Mouse (Mus musculus) midbrain, embryonic 11.5 days (tissue): ENCODE results near the gene Ipo13. TPM values are rescaled to one million over a fixed set of nuclear protein-coding genes. Genes with fewer than 3 reads are reported as not detected.
A peak's percentile ranks its signal among the peaks of the same experiment; 100 is the strongest.

Source experiments
- ATAC-seq: fragments of 200-750 bp; cut with Nextera tagmentation; 2 replicates; pipeline ENCODE4 v1.8.0; 2017; ENCODE audit warnings: moderate TSS enrichment, moderate library complexity; ENCODE audit not compliant: low FRiP score
- DNase-seq: peaks from one replicate; pipeline ENCODE4 v3.0.0; 2015; ENCODE audit warnings: low spot score; ENCODE audit errors: missing footprints
- H3K27ac ChIP-seq: fragments of 300-500 bp; sonication (generic); 2 replicates; pipeline ENCODE4 v1.5.1; 2014; ENCODE audit warnings: low read depth, low read length
- H3K27me3 ChIP-seq: fragments of 300-500 bp; sonication (generic); 2 replicates; pipeline ENCODE4 v1.6.1; 2014; ENCODE audit warnings: mild to moderate bottlenecking, low read length, moderate library complexity, mixed read lengths; ENCODE audit not compliant: control insufficient read depth, insufficient read depth
- H3K36me3 ChIP-seq: fragments of 300-500 bp; sonication (generic); 2 replicates; pipeline ENCODE4 v1.6.1; 2014; ENCODE audit warnings: mild to moderate bottlenecking, low read length, moderate library complexity, mixed read lengths; ENCODE audit not compliant: control insufficient read depth, insufficient read depth
- H3K4me1 ChIP-seq: fragments of 300-500 bp; sonication (generic); 2 replicates; pipeline ENCODE4 v1.6.1; 2014; ENCODE audit warnings: low read length; ENCODE audit not compliant: control insufficient read depth, insufficient read depth
- H3K4me2 ChIP-seq: fragments of 300-500 bp; sonication (generic); 2 replicates; pipeline ENCODE4 v1.6.1; 2014; ENCODE audit warnings: mild to moderate bottlenecking, moderate library complexity
- H3K4me3 ChIP-seq: fragments of 300-500 bp; sonication (generic); 2 replicates; pipeline ENCODE4 v1.5.1; 2014; ENCODE audit warnings: low read depth, low read length
- H3K9ac ChIP-seq: fragments of 300-500 bp; sonication (generic); 2 replicates; pipeline ENCODE4 v1.6.1; 2014; ENCODE audit warnings: low read length
- H3K9me3 ChIP-seq: fragments of 300-500 bp; sonication (generic); 2 replicates; pipeline ENCODE4 v1.6.1; 2016; ENCODE audit warnings: low read length; ENCODE audit not compliant: control insufficient read depth
- WGBS: fragments of 180-500 bp; shearing (Covaris S2); extraction: QIAGEN DNeasy Blood & Tissue Kit; methylation state at CpG from one replicate; pipeline ENCODE4 v1.1.7; 2014; 5-methylcytosine and 5-hydroxymethylcytosine counted together
- polyA plus RNA-seq: library from polyadenylated mRNA; unstranded; fragments of >200 nt; fragmentation: Nextera tagmentation; extraction: Ambion mirVana; gene quantifications from 2 replicates; pipeline ENCODE4 v1.2.1, GENCODE M21; 2014

The Ipo13 gene
- polyA plus RNA-seq, 1 experiment from 2014 or later = 54.7 TPM

DNA sequence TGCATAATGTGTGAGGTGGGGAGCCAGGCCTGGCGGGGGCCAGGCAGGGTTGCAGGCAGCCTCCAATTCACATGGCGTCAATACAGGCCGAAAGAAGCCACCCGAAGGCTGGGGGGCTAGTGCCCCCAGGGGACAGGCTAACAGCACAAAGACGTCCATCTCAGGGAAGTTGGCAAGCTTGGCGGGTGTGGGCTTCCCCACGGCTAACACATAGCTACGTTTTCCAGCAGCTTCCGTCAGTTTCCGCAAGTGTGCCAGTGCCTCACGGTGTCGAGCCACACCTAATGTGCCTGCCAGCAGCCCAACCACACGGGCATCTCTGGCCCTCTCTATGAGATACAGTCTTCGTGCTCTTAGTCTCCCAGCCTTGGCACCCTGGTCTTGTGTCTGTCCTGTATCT, 24.8 kb downstream of the Ipo13 start:
- no peak for ATAC-seq
- no peaks in the 10 kb centered on the region for H3K27me3 ChIP-seq
- H3K9ac ChIP-seq = no peak overlapping the region
- no peak overlapping the region for H3K27ac ChIP-seq
- no peak overlapping the region for H3K4me3 ChIP-seq
- H3K36me3 ChIP-seq = peaks cover 3% of the 10 kb centered on the region; the same call in 1 of the 2 replicates
- no peak overlapping the region for H3K4me2 ChIP-seq
- peaks cover 20% of the 10 kb centered on the region for H3K4me1 ChIP-seq
- DNase-seq = no peak
- H3K9me3 ChIP-seq = no peaks in the 10 kb centered on the region
- 93% methylated on average over 14 of the region's 14 CpGs for WGBS

DNA sequence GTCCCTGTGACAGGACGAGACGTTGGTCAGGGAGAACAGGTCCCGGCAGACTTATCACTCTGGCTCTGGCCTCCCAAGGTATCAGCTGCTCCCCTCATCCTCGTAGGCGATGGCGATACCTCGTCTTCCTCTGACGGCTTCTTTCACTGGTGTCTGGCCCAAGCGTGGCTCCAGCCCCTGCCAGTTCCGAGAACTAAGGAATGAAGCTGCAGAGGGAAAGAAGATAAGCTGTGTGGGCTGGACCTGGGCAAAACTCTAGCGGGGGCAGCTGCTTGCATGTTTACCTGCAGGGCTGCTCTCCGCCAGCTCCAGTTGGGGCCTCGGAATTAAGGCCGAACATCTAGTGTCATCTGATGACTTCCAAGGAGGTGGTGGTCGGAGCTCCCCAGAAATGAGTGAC, 25.3 kb downstream of the Ipo13 start:
- no peak overlapping the region for H3K4me2 ChIP-seq
- H3K27ac ChIP-seq = no peak overlapping the region
- H3K9me3 ChIP-seq = no peaks in the 10 kb centered on the region
- WGBS = 94% methylated on average over 15 of the region's 15 CpGs
- no peak overlapping the region for H3K4me3 ChIP-seq
- DNase-seq (no peak), ATAC-seq (no peak)
- H3K9ac ChIP-seq = no peak overlapping the region
- no peaks in the 10 kb centered on the region for H3K27me3 ChIP-seq
- H3K4me1 ChIP-seq = peaks cover 20% of the 10 kb centered on the region
- peaks cover 2% of the 10 kb centered on the region; the same call in 1 of the 2 replicates for H3K36me3 ChIP-seq

DNA sequence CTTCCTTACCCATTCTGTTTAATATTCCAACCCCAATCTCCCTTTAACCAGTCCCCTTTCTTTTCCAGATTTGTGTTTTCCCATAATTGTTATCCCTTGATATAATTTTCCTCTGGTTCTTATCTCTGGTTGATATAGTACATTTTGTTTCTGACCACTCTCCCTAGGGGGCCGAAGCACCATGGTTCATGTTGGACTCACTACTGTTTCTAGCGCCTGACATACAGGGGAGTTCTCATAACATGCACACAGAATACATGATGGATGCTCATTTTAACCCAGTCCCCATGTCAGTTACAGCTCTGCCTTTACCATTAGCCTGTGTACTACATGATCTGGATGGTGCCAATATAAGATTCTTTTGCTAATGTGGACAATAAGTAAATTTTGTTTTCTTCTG, 26.9 kb downstream of the Ipo13 start:
- no peaks in the 10 kb centered on the region for H3K27me3 ChIP-seq
- H3K4me2 ChIP-seq = no peak overlapping the region
- no peaks in the 10 kb centered on the region for H3K9me3 ChIP-seq
- H3K4me3 ChIP-seq = peak overlapping the region; percentile 87; the same call in 1 of the 2 replicates
- WGBS = 75% methylated on average over 2 of the region's 2 CpGs
- no peak overlapping the region for H3K9ac ChIP-seq
- no peak for ATAC-seq
- H3K27ac ChIP-seq = no peak overlapping the region
- DNase-seq = no peak
- H3K4me1 ChIP-seq = peaks cover 27% of the 10 kb centered on the region
- H3K36me3 ChIP-seq = peaks cover 2% of the 10 kb centered on the region; the same call in 1 of the 2 replicates

DNA sequence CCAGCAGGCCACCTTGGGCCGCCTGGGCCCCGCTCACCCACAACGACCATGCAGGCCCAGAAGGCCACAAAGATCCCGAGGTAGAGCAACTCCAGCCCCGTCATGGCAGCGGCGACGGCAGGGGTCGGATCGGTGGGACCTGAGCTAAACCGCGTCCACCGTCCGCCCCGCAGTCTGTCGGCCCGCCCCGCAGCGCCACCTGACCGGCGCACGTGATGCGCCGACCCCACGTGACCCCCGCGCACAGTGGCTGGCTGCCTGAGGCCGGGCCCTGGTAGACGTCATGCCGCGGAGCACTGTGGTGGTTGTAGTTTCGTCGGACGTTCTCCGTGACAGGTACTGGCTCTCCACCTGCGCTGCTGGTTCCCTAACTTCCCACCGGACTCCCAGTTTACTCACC, 27.7 kb downstream of the Ipo13 start, which contains the start of gene Atp6v0b:
TSS of gene Atp6v0b (minus strand) at position 201 of the 400 bp plus-strand sequence.
- under 1% methylated on average over 35 of the region's 37 CpGs for WGBS
- peaks cover 2% of the 10 kb centered on the region; the same call in 1 of the 2 replicates for H3K36me3 ChIP-seq
- ATAC-seq = peak; percentile 85
- H3K9ac ChIP-seq = peak within 1 kb of the TSS; percentile 86
- no peaks in the 10 kb centered on the region for H3K9me3 ChIP-seq
- H3K4me2 ChIP-seq = peak within 1 kb of the TSS; percentile 91
- DNase-seq = peak; percentile 98
- H3K27ac ChIP-seq = no peak within 1 kb of the TSS
- peaks cover 32% of the 10 kb centered on the region for H3K4me1 ChIP-seq
- H3K4me3 ChIP-seq = peak within 1 kb of the TSS; percentile 87
- no peaks in the 10 kb centered on the region for H3K27me3 ChIP-seq

DNA sequence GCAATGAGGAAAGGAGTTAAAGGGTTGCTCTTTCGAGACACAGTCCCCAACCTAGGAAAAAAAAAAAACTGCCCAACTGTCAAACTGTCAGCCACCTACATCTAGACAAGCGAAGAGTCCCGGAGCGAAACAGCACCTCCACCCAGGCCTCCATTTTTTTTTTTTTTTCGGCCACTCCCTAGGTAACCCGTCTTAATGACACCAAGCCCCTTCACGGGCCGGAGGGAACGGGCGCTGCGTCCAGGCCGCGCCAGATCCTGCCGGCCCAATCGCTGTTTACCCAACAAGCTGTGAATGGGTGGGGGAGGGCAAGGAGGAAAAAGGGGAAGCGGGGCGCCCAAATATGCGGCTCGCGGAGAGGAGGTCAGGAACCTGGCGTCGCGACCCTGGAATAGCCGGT, 28.2 kb downstream of the Ipo13 start:
- peak overlapping the region; percentile 91 for H3K4me2 ChIP-seq
- WGBS = 2% methylated on average over 24 of the region's 24 CpGs
- peak overlapping the region; percentile 87 for H3K4me3 ChIP-seq
- peak overlapping the region; percentile 86 for H3K9ac ChIP-seq
- H3K36me3 ChIP-seq = peaks cover 2% of the 10 kb centered on the region; the same call in 1 of the 2 replicates
- H3K27me3 ChIP-seq = no peaks in the 10 kb centered on the region
- ATAC-seq = peak; percentile 1; the same call in 1 of the 2 replicates
- H3K4me1 ChIP-seq = peaks cover 31% of the 10 kb centered on the region
- H3K9me3 ChIP-seq = no peaks in the 10 kb centered on the region
- no peak for DNase-seq
- no peak overlapping the region for H3K27ac ChIP-seq

DNA sequence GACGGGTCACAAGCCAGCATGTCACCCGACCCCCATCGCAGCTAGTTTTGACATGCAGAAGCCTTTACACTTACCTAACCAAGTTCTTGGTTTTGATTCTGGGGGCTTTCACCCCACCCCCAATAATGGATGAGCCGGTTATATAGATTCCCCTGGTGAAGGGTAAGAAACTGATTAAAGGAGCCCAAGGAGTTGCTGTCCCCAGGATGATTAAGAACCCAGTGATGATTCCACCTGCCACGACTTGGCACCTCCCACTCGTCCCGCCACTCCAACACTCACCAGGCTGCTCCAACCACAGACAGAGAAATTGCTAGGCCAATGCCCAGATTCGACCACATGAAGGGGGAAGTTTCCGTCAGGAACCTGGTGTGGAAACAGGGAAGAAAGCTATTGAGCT, 28.8 kb downstream of the Ipo13 start:
- Histone ChIP-seq H3K9ac (no peak overlapping the region), H3K27me3 (no peaks in the 10 kb centered on the region), H3K36me3 (peaks cover 2% of the 10 kb centered on the region; the same call in 1 of the 2 replicates), H3K4me1 (peaks cover 28% of the 10 kb centered on the region), H3K4me2 (peak overlapping the region; percentile 91), H3K4me3 (no peak overlapping the region; the same call in 1 of the 2 replicates), H3K27ac (no peak overlapping the region), H3K9me3 (no peaks in the 10 kb centered on the region)
- DNase-seq (no peak), ATAC-seq (no peak)
- 89% methylated on average over 9 of the region's 9 CpGs for WGBS

DNA sequence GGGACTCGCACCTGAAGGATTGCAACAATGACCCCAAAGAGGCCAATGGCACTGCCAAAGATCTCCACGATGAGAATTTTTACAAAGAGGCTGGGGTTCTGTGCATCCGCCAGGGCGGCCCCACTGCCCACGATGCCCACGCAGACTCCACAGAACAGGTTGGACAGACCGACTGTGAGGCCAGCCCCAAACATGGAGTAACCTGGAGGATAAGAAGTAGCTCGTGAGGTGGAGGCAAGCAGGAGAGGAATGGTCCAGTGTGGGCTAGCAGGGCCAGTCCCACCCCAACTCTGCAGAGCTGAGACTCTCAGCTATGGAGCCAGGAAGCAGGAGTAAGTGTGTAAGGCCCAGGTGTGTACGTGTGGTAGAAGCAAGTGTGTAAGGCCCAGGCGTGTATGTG, 29.7 kb downstream of the Ipo13 start:
- ATAC-seq = no peak
- peaks cover 2% of the 10 kb centered on the region; the same call in 1 of the 2 replicates for H3K36me3 ChIP-seq
- H3K4me2 ChIP-seq = no peak overlapping the region
- H3K4me1 ChIP-seq = peaks cover 25% of the 10 kb centered on the region
- H3K4me3 ChIP-seq = no peak overlapping the region
- no peaks in the 10 kb centered on the region for H3K27me3 ChIP-seq
- DNase-seq = no peak
- H3K27ac ChIP-seq = no peak overlapping the region
- H3K9ac ChIP-seq = no peak overlapping the region
- WGBS = 94% methylated on average over 10 of the region's 10 CpGs
- H3K9me3 ChIP-seq = no peaks in the 10 kb centered on the region

DNA sequence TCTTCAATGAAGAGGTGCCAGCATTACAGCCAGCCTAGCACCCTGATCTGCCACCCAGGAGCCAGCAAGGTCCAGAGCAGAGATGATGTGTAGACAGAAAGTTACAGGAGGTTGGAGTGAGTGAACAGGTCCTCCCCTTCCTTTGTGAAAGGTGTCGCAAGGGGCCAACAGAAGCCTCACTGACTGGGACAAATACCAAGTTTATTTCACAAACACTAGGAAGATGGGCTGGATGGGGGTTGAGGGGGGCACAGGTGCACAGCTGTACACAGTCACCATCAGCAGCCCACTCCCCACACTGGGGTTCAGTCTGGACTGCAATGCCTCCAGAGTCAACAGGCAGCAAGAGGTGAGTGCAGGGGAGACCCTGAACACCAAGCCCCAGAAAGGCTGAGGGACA, 30.7 kb downstream of the Ipo13 start:
- Histone ChIP-seq H3K9ac (peak overlapping the region; percentile 94; the same call in 1 of the 2 replicates), H3K9me3 (no peaks in the 10 kb centered on the region), H3K4me2 (peak overlapping the region; percentile 71; the same call in 1 of the 2 replicates), H3K4me1 (peaks cover 25% of the 10 kb centered on the region), H3K27ac (no peak overlapping the region), H3K27me3 (no peaks in the 10 kb centered on the region), H3K4me3 (no peak overlapping the region; the same call in 1 of the 2 replicates), H3K36me3 (no peaks in the 10 kb centered on the region; the same call in 1 of the 2 replicates)
- 100% methylated on average over 1 of the region's 1 CpGs for WGBS
- ATAC-seq (no peak), DNase-seq (no peak)

DNA sequence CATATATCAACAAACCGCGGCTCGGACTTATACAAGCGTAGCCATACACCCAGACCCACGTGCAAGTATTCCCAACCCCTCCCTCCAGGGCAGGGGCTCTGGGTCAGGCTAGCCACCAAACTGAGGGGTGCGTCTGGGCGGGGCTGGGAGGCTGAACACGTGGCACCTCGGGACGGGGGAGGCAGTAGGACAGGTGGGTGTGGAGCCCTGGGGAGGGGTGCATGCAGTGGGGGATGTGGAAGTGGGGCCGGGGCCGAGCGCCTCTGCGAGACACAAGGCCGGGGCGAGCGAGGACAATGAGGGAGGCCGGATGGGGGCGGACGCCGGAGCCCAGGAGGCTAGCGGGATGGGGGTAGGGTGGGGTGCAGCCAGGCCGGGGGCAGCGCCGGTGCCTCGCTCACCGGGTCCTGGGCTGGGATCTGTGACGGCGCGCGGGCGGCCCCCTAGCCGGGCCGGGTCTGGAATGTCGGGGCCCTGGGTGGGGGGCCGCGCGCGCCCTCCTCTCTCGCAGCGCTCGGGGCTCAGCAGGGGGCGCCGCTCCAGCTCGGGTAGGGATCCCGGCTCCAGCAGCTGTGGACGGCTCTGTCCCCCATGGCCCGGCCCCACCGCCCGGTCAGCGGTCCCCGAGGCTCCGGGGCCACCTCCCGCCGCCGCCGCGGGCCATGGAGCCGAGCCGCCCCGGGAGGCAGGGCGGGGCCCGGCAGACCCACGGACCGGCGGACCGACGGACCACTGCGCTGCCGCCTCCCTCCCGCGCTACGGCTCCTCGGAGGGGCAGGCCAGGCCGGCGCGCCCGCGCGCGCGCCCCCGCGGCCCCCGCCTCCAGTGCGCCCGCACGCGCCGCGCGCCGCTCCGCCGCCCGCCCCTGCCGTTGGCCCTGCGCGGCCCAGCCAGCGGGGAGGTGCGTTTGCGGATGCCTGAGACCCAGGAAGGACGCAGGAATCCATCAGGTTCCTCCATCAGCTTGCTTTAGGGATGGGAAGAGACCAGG, 31.8 kb downstream of the Ipo13 start, which contains the start of gene B4galt2:
TSS of gene B4galt2 (minus strand) at position 787 of the 991 bp plus-strand sequence.
- ATAC-seq = peak; percentile 68
- peaks cover 25% of the 10 kb centered on the region for H3K4me1 ChIP-seq

More for the DNA sequence above, 31.8 kb downstream of the Ipo13 start, which contains the start of gene B4galt2:
- peak within 1 kb of the TSS; percentile 94 for H3K9ac ChIP-seq
- H3K9me3 ChIP-seq = no peaks in the 10 kb centered on the region
- peaks cover under 1% of the 10 kb centered on the region; the same call in 1 of the 2 replicates for H3K36me3 ChIP-seq
- H3K4me3 ChIP-seq = peak within 1 kb of the TSS; percentile 86
- no peaks in the 10 kb centered on the region for H3K27me3 ChIP-seq
- peak within 1 kb of the TSS; percentile 71 for H3K4me2 ChIP-seq
- peak; percentile 96 for DNase-seq
- peak within 1 kb of the TSS; percentile 51; the same call in 1 of the 2 replicates for H3K27ac ChIP-seq
- WGBS = under 1% methylated on average over 81 of the region's 103 CpGs
